Comparison of ENCODE assay signal across 14 mouse cellular contexts in the genomic region with DNA sequence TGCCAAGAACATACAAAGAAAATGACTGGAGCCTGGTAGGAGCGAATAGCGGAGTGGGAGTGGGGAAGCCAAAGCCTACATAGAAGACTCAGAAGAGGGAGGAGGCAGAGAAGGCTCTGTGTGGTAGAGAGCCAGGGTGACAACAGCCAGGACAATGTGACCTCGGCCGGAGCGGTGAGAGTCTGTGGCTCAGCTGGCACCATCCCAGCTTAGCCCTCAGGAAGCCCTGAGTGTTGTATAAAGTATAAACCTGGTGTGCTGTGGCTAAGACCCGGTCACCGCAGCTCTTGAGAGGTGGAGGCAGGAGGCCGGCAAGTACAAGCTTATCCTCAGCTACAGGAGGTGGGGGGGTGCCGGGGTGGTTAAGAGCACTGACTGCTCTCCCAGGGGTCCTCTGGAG. TPM values are rescaled to one million over a fixed set of nuclear protein-coding genes. Genes with fewer than 3 reads are reported as not detected.
A peak's percentile ranks its signal among the peaks of the same experiment; 100 is the strongest.
DNase-seq lines count a peak whose midpoint lies in the region; ATAC-seq lines count a peak whose summit lies in the region.
"Had no signal": no experiment of that assay in that cellular context is flagged by ENCODE, and none has a peak within 500 bp of the region (broad histone marks: within the 10 kb centered on the region; RNA-seq: fewer than 3 reads in every experiment).

No protein-coding gene starts in this region.

- peak overlapping the region; percentile 45; the same call in 1 of the 2 replicates for H3K27ac ChIP-seq in heart, embryonic 15.5 days
- H3K27ac ChIP-seq in liver, embryonic 13.5 days = 0 out of 2 replicates have a peak overlapping the region, but pooled peaks have one; percentile 34
- H3K27ac ChIP-seq in forebrain, embryonic 15.5 days (replicated peaks) = no peak overlapping the region
- H3K27ac ChIP-seq: liver, embryonic 15.5 days had no signal

- H3K9me3 ChIP-seq in heart, embryonic 15.5 days (replicated peaks) = no peaks in the 10 kb centered on the region
- no peaks in the 10 kb centered on the region for H3K9me3 ChIP-seq in liver, embryonic 13.5 days (replicated peaks)
- H3K9me3 ChIP-seq in forebrain, embryonic 15.5 days = no peaks in the 10 kb centered on the region
- H3K9me3 ChIP-seq: forebrain, embryonic 12.5 days; liver, embryonic 15.5 days; megakaryocyte, embryonic 14.5 days had no signal

- H3K4me2 ChIP-seq in heart, embryonic 15.5 days = no peak overlapping the region
- no peak overlapping the region for H3K4me2 ChIP-seq in liver, embryonic 13.5 days
- no peak overlapping the region for H3K4me2 ChIP-seq in forebrain, embryonic 15.5 days (replicated peaks)
- H3K4me2 ChIP-seq: forebrain, embryonic 12.5 days; liver, embryonic 15.5 days had no signal

- 40% methylated on average over 9 of the region's 9 CpGs for WGBS in heart, embryonic 15.5 days
- WGBS in liver, embryonic 13.5 days (ENCODE audit: insufficient replicate concordance) = 73% methylated on average over 9 of the region's 9 CpGs
- 65% methylated on average over 9 of the region's 9 CpGs for WGBS in forebrain, embryonic 15.5 days

- no peak overlapping the region for H3K9ac ChIP-seq in heart, embryonic 15.5 days
- H3K9ac ChIP-seq in liver, embryonic 13.5 days = no peak overlapping the region
- H3K9ac ChIP-seq in forebrain, embryonic 15.5 days (replicated peaks) = no peak overlapping the region
- H3K9ac ChIP-seq: forebrain, embryonic 12.5 days; liver, embryonic 15.5 days had no signal

- peaks cover 42% of the 10 kb centered on the region for H3K4me1 ChIP-seq in heart, embryonic 15.5 days (replicated peaks)
- peaks cover 37% of the 10 kb centered on the region for H3K4me1 ChIP-seq in liver, embryonic 13.5 days (replicated peaks)
- H3K4me1 ChIP-seq in forebrain, embryonic 15.5 days = peaks cover 34% of the 10 kb centered on the region

- ATAC-seq in heart, embryonic 15.5 days (replicated peaks; ENCODE audit: insufficient number of reproducible peaks, insufficient read depth, low FRiP score, low read depth) = 0 out of 2 replicates have a peak, but pooled peaks have one; percentile 14
- ATAC-seq in liver, embryonic 13.5 days (ENCODE audit: low read depth) = no peak
- ATAC-seq in granulocyte monocyte progenitor cell, adult 5-6 weeks (replicated peaks; ENCODE audit: poor library complexity, severe bottlenecking) = peak; percentile 21; the same call in 1 of the 2 replicates
- no peak for ATAC-seq in forebrain, embryonic 15.5 days (replicated peaks)

- peaks cover 8% of the 10 kb centered on the region; the same call in 1 of the 2 replicates for H3K36me3 ChIP-seq in heart, embryonic 15.5 days
- peaks cover 19% of the 10 kb centered on the region for H3K36me3 ChIP-seq in liver, embryonic 13.5 days
- peaks cover 12% of the 10 kb centered on the region for H3K36me3 ChIP-seq in forebrain, embryonic 15.5 days

- H3K27me3 ChIP-seq in heart, embryonic 15.5 days = no peaks in the 10 kb centered on the region
- no peaks in the 10 kb centered on the region for H3K27me3 ChIP-seq in liver, embryonic 13.5 days
- no peaks in the 10 kb centered on the region for H3K27me3 ChIP-seq in forebrain, embryonic 15.5 days
- H3K27me3 ChIP-seq: forebrain, embryonic 12.5 days; liver, embryonic 15.5 days had no signal

- peak; percentile 62 for DNase-seq in adrenal gland, postnatal 14 days
- no peak for DNase-seq in adrenal gland, adult 8-10 months
- no peak for DNase-seq in heart, adult 9 months (ENCODE audit: low spot score in 2 of 2)
- DNase-seq in liver, embryonic 13.5 days = no peak
- DNase-seq in liver = no peak
- DNase-seq: B cell, adult 2 months; gastrocnemius, postnatal 25 days; kidney, adult 9 months had no signal

- H3K4me3 ChIP-seq in heart, embryonic 15.5 days = no peak overlapping the region
- H3K4me3 ChIP-seq in liver, embryonic 13.5 days (replicated peaks) = no peak overlapping the region
- H3K4me3 ChIP-seq in forebrain, embryonic 15.5 days = no peak overlapping the region
- H3K4me3 ChIP-seq: forebrain, embryonic 12.5 days; liver, embryonic 15.5 days; megakaryocyte, embryonic 14.5 days had no signal

RNA-seq across cellular contexts. Expression of gene Rps10, which starts 0.9 kb away (rescaled TPM):
- 864 and 1,045 TPM in 2 replicates for total RNA-seq in adrenal gland, postnatal 14 days (2021)
- total RNA-seq in adrenal gland, adult 8-10 months (2022) = 100 to 1,000 TPM; 828 to 975 (median 886) TPM
- 506 and 536 TPM in 2 replicates for polyA plus RNA-seq in heart, embryonic 15.5 days (2015; fragmentation: Nextera tagmentation; extraction: Ambion mirVana)
- polyA plus RNA-seq in liver, embryonic 13.5 days (2015; fragmentation: Nextera tagmentation; extraction: Ambion mirVana) = 778 and 786 TPM in 2 replicates
- total RNA-seq in granulocyte monocyte progenitor cell, adult 5-6 weeks (2014; fragmentation: Nextera tagmentation) = 2,240 and 2,398 TPM in 2 replicates
- total RNA-seq in granulocyte monocyte progenitor cell, adult 5-6 weeks (2017) = 2,059 and 2,173 TPM in 2 replicates
- polyA plus RNA-seq in forebrain, embryonic 15.5 days (2015; fragmentation: Nextera tagmentation; extraction: Ambion mirVana) = 578 and 580 TPM in 2 replicates

RNA-seq across cellular contexts. Expression of gene RPS10-NUDT3, which starts 2.3 kb away (rescaled TPM):
- not detected in 2 replicates for total RNA-seq in adrenal gland, postnatal 14 days (2021)
- not detected for total RNA-seq in adrenal gland, adult 8-10 months (2022)
- not detected in 2 replicates for polyA plus RNA-seq in heart, embryonic 15.5 days (2015; fragmentation: Nextera tagmentation; extraction: Ambion mirVana)
- not detected in 2 replicates for polyA plus RNA-seq in liver, embryonic 13.5 days (2015; fragmentation: Nextera tagmentation; extraction: Ambion mirVana)
- not detected in 2 replicates for total RNA-seq in granulocyte monocyte progenitor cell, adult 5-6 weeks (2014; fragmentation: Nextera tagmentation)
- total RNA-seq in granulocyte monocyte progenitor cell, adult 5-6 weeks (2017) = not detected in 2 replicates
- polyA plus RNA-seq in forebrain, embryonic 15.5 days (2015; fragmentation: Nextera tagmentation; extraction: Ambion mirVana) = not detected in 2 replicates
- total RNA-seq: gastrocnemius, postnatal 25 days had no signal
- polyA plus RNA-seq: forebrain, embryonic 12.5 days; liver, embryonic 15.5 days had no signal

RNA-seq across cellular contexts. Expression of gene Nudt3, which starts 14.0 kb away (rescaled TPM):
- total RNA-seq in adrenal gland, postnatal 14 days (2021) = 162 and 173 TPM in 2 replicates
- 100 to 1,000 TPM; 194 to 226 (median 212) TPM for total RNA-seq in adrenal gland, adult 8-10 months (2022)
- polyA plus RNA-seq in heart, embryonic 15.5 days (2015; fragmentation: Nextera tagmentation; extraction: Ambion mirVana) = 132 and 145 TPM in 2 replicates
- polyA plus RNA-seq in liver, embryonic 13.5 days (2015; fragmentation: Nextera tagmentation; extraction: Ambion mirVana) = 31.3 and 33.9 TPM in 2 replicates
- 95.3 and 120 TPM in 2 replicates for total RNA-seq in granulocyte monocyte progenitor cell, adult 5-6 weeks (2014; fragmentation: Nextera tagmentation)
- 173 and 194 TPM in 2 replicates for total RNA-seq in granulocyte monocyte progenitor cell, adult 5-6 weeks (2017)
- 273 and 295 TPM in 2 replicates for polyA plus RNA-seq in forebrain, embryonic 15.5 days (2015; fragmentation: Nextera tagmentation; extraction: Ambion mirVana)

RNA-seq across cellular contexts. Expression of gene Pacsin1, which starts 18.0 kb away (rescaled TPM):
- total RNA-seq in adrenal gland, postnatal 14 days (2021) = 4.5 and 6.0 TPM in 2 replicates
- 10 to 100 TPM in 1 of 4 experiments, 1 to 10 TPM in 3; 3.9 to 11.2 (median 7.9) TPM for total RNA-seq in adrenal gland, adult 8-10 months (2022)
- polyA plus RNA-seq in heart, embryonic 15.5 days (2015; fragmentation: Nextera tagmentation; extraction: Ambion mirVana) = 0.54 and 0.82 TPM in 2 replicates
- polyA plus RNA-seq in liver, embryonic 13.5 days (2015; fragmentation: Nextera tagmentation; extraction: Ambion mirVana) = 0.20 and 0.32 TPM in 2 replicates
- total RNA-seq in granulocyte monocyte progenitor cell, adult 5-6 weeks (2014; fragmentation: Nextera tagmentation) = not detected in 2 replicates
- total RNA-seq in granulocyte monocyte progenitor cell, adult 5-6 weeks (2017) = 0.43 TPM in 1 of 2 replicates, not detected in the other
- 31.9 and 32.1 TPM in 2 replicates for polyA plus RNA-seq in forebrain, embryonic 15.5 days (2015; fragmentation: Nextera tagmentation; extraction: Ambion mirVana)

Comparison
In these comparisons a context has a peak if more than half of its experiments do, and no peak if none do; other contexts are left out.
1. ATAC-seq: peak in heart, embryonic 15.5 days (single experiment) and granulocyte monocyte progenitor cell, adult 5-6 weeks (single experiment); none in liver, embryonic 13.5 days (single experiment) and forebrain, embryonic 15.5 days (single experiment).